Comparison of ENCODE assay signal across 8 mouse cellular contexts in the genomic region with DNA sequence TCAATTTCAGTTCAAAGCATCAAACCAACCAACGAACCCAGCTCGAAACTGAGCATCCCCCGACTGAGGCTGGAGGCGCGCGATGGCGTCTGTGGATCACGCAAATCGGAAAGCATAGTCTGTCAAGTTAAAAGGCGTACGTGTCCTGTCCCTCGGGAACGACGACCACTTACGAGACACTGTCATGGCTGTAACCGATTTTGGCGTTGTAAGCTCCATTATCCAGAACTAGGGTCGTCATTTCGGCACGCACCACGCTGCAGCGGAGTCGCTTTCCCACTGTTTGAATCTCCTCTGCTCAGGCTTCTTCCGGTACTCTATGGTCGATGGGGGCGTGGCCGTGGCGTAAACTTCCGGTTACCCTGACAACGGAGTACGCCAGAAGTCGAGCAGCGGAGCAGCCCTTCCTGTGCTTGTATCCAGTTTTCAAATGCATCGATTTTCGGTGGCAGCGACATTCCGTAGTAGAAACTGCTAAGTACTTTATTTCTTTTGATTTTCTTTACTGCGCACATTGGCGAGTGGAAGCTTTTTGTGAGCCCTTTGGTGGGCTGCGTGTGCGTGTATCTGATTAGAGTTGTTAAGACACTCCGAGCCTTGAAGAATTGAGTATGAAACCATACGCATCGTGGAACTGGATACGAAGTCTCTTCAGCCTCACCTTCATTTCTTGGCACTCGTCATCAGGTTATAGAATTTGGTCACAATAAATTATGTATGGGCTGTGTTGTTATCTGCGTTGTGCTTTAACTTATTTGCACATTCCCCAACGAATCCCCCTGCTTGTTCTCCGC. TPM values are rescaled to one million over a fixed set of nuclear protein-coding genes. Genes with fewer than 3 reads are reported as not detected.
DNase-seq lines count a peak whose midpoint lies in the region; ATAC-seq lines count a peak whose summit lies in the region.

A gene (minus strand): TSS at position 295 of the 794 bp plus-strand sequence.

- H3K4me1 ChIP-seq in hindbrain, embryonic 13.5 days (replicated peaks), result peaks cover 24% of the 10 kb centered on the region

- 1% methylated on average over 49 of the region's 49 CpGs for WGBS in hindbrain, embryonic 13.5 days

- peak within 1 kb of the TSS; percentile 73 for H3K9ac ChIP-seq in hindbrain, embryonic 13.5 days

- peak within 1 kb of the TSS; percentile 78 for H3K27ac ChIP-seq in hindbrain, embryonic 13.5 days

- peak within 1 kb of the TSS; percentile 67 for H3K4me3 ChIP-seq in hindbrain, embryonic 13.5 days

- H3K4me2 ChIP-seq in hindbrain, embryonic 13.5 days, result peak within 1 kb of the TSS; percentile 76

- H3K9me3 ChIP-seq in hindbrain, embryonic 13.5 days, result no peaks in the 10 kb centered on the region

- ATAC-seq in hindbrain, embryonic 13.5 days (ENCODE audit: low FRiP score), result peak; percentile 99

- no peaks in the 10 kb centered on the region for H3K27me3 ChIP-seq in hindbrain, embryonic 13.5 days

- DNase-seq in NIH3T3 (ENCODE audit: low read depth), result peak; percentile 96
- peak; percentile 97 for DNase-seq in cerebellum, postnatal 10 days
- DNase-seq in frontal cortex, postnatal 10 days (ENCODE audit: low spot score in 2 of 2), result peak; percentile 88 to 91
- peak; percentile 83 to 85 for DNase-seq in layer of hippocampus, postnatal 25 days (ENCODE audit: extremely low spot score in 1 of 2, low spot score in 1 of 2)
- DNase-seq in lung, postnatal 25 days (ENCODE audit: low spot score), result peak; percentile 95
- DNase-seq in retina, embryonic 14.5 days (ENCODE audit: low spot score), result peak; percentile 96
- DNase-seq in thymus, postnatal 4 days, result peak; percentile 95

- peaks cover under 1% of the 10 kb centered on the region; the same call in 1 of the 2 replicates for H3K36me3 ChIP-seq in hindbrain, embryonic 13.5 days

RNA-seq across cellular contexts. Expression of the gene that starts here (rescaled TPM):
- polyA plus RNA-seq in hindbrain, embryonic 13.5 days (2015; fragmentation: Nextera tagmentation; extraction: Ambion mirVana), result 57.2 and 58.0 TPM in 2 replicates
- 10 to 100 TPM; 22.1 to 25.3 TPM for total RNA-seq in layer of hippocampus, postnatal 25 days (2021)

Comparison
In these comparisons a context has a peak if more than half of its experiments do, and no peak if none do; other contexts are left out.
1. Peak in every context shown above with its lines: DNase-seq, ATAC-seq, H3K4me3 ChIP-seq and H3K27ac ChIP-seq.